Mouse (Mus musculus): Measurements from ENCODE around the gene Plekha3. TPM values are rescaled to one million over a fixed set of nuclear protein-coding genes. Genes with fewer than 3 reads are reported as not detected.

The Plekha3 gene
- total and polyA plus RNA-seq, 3 experiments: 12.8 to 21.3 (median 19.4) TPM

- H3K27me3 ChIP-seq (ENCODE audit: control insufficient read depth, insufficient read depth, low read length): no peaks in the 10 kb centered on the region
- H3K9ac ChIP-seq (ENCODE audit: low read depth, low read length): peak within 1 kb of the TSS; percentile 90
- H3K4me3 ChIP-seq: peak within 1 kb of the TSS; percentile 85
- peak; percentile 98 to 99 for DNase-seq
- H3K79me2 ChIP-seq (replicated peaks; ENCODE audit: control insufficient read depth, insufficient read depth, low read length): no peaks in the 10 kb centered on the region
- H3K27ac ChIP-seq: peak within 1 kb of the TSS; percentile 79
- intact Hi-C loops (cut with DNase I): loop anchor here (1.0 kb wide), 1 partner anchor 25 kb away; the partner anchor contains the start of gene Fkbp7
- H3K36me3 ChIP-seq (ENCODE audit: control insufficient read depth, insufficient read depth, low read length): no peaks in the 10 kb centered on the region; the same call in 1 of the 2 replicates
- no peaks in the 10 kb centered on the region for H3K4me1 ChIP-seq (ENCODE audit: control insufficient read depth, insufficient read depth, low read length)
- under 1% methylated on average over 39 of the region's 42 CpGs for WGBS
- no peak; the same call in 1 of the 2 replicates for TF ChIP-seq EP300 (IDR thresholded peaks at IDR 0.05; ENCODE audit: insufficient read depth, low read depth, low read length)
- TF ChIP-seq POLR2A (IDR thresholded peaks at IDR 0.05; ENCODE audit: insufficient read depth, low read depth, low read length): peak; percentile 87
- TF ChIP-seq CTCF (IDR thresholded peaks at IDR 0.05): no peak
Observed at GRCm38 (mm10) chr2:76647883-76648570, 27.1 kb upstream of the Plekha3 start, which contains the start of the genes Prkra and Pjvk. Prkra (minus strand) TSS chr2:76648015. Pjvk (plus strand) TSS chr2:76648476.

DNA sequence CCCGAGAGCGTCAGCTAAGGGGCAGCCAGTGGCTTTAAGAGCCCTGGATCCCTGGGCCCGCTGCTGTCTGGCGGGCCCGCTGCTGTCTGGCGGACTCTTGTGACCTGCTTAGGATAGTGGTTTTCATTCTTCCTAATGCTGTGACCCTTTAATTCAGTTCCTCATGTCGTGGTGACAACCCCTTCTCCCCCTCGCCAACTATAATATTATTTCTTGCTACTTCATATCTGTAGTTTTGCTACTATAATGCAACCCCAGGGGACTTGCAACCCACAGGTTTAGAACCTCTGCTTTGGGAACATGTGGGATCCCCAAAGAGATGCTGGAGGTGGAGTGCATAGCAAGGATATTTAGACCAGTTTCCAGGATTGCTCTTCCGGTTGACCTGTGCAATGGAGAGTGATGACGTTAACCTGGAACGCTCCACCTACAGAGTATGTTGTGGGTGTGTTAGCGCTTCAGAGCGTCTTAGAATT is 26.4 kb upstream of the Plekha3 start:
- Histone ChIP-seq H3K27ac (peak overlapping the region; percentile 79), H3K9ac (ENCODE audit: low read depth, low read length) (peak overlapping the region; percentile 44), H3K4me1 (ENCODE audit: control insufficient read depth, insufficient read depth, low read length) (no peaks in the 10 kb centered on the region), H3K27me3 (ENCODE audit: control insufficient read depth, insufficient read depth, low read length) (no peaks in the 10 kb centered on the region), H3K36me3 (ENCODE audit: control insufficient read depth, insufficient read depth, low read length) (no peaks in the 10 kb centered on the region; the same call in 1 of the 2 replicates), H3K79me2 (replicated peaks; ENCODE audit: control insufficient read depth, insufficient read depth, low read length) (no peaks in the 10 kb centered on the region), H3K4me3 (peak overlapping the region; percentile 85)
- no peak for DNase-seq
- TF ChIP-seq POLR2A (IDR thresholded peaks at IDR 0.05; ENCODE audit: insufficient read depth, low read depth, low read length) (no peak), EP300 (IDR thresholded peaks at IDR 0.05; ENCODE audit: insufficient read depth, low read depth, low read length) (no peak), CTCF (IDR thresholded peaks at IDR 0.05) (no peak)
- intact Hi-C loops (cut with DNase I): loop anchor here (1.0 kb wide), 1 partner anchor 25 kb away; the partner anchor contains the start of gene Fkbp7
- WGBS: 28% methylated on average over 13 of the region's 13 CpGs

- no peak overlapping the region for H3K9ac ChIP-seq (ENCODE audit: low read depth, low read length)
- H3K36me3 ChIP-seq (ENCODE audit: control insufficient read depth, insufficient read depth, low read length): no peaks in the 10 kb centered on the region
- TF ChIP-seq EP300 (IDR thresholded peaks at IDR 0.05; ENCODE audit: insufficient read depth, low read depth, low read length): no peak
- TF ChIP-seq CTCF (IDR thresholded peaks at IDR 0.05): no peak
- TF ChIP-seq POLR2A (IDR thresholded peaks at IDR 0.05; ENCODE audit: insufficient read depth, low read depth, low read length): no peak
- H3K4me1 ChIP-seq (ENCODE audit: control insufficient read depth, insufficient read depth, low read length): no peaks in the 10 kb centered on the region
- intact Hi-C loops (cut with DNase I): no loop called here
- no peak for DNase-seq
- WGBS: 93% methylated on average over 4 of the region's 4 CpGs
- no peak overlapping the region for H3K27ac ChIP-seq
- no peaks in the 10 kb centered on the region for H3K27me3 ChIP-seq (ENCODE audit: control insufficient read depth, insufficient read depth, low read length)
- H3K4me3 ChIP-seq: no peak overlapping the region
- H3K79me2 ChIP-seq (replicated peaks; ENCODE audit: control insufficient read depth, insufficient read depth, low read length): no peaks in the 10 kb centered on the region
Observed at GRCm38 (mm10) chr2:76653070-76653469, 22.0 kb upstream of the Plekha3 start.

GRCm38 (mm10) chr2:76654646-76655045 is 20.4 kb upstream of the Plekha3 start:
- Histone ChIP-seq H3K4me3 (no peak overlapping the region), H3K36me3 (ENCODE audit: control insufficient read depth, insufficient read depth, low read length) (no peaks in the 10 kb centered on the region), H3K79me2 (replicated peaks; ENCODE audit: control insufficient read depth, insufficient read depth, low read length) (no peaks in the 10 kb centered on the region), H3K27me3 (ENCODE audit: control insufficient read depth, insufficient read depth, low read length) (no peaks in the 10 kb centered on the region), H3K27ac (no peak overlapping the region), H3K4me1 (ENCODE audit: control insufficient read depth, insufficient read depth, low read length) (no peaks in the 10 kb centered on the region), H3K9ac (ENCODE audit: low read depth, low read length) (no peak overlapping the region)
- DNase-seq: no peak
- intact Hi-C loops (cut with DNase I): no loop called here
- 86% methylated on average over 5 of the region's 5 CpGs for WGBS
- no peak for TF ChIP-seq CTCF (IDR thresholded peaks at IDR 0.05)
- no peak for TF ChIP-seq EP300 (IDR thresholded peaks at IDR 0.05; ENCODE audit: insufficient read depth, low read depth, low read length)
- TF ChIP-seq POLR2A (IDR thresholded peaks at IDR 0.05; ENCODE audit: insufficient read depth, low read depth, low read length): no peak

GRCm38 (mm10) chr2:76655444-76655843 is 19.6 kb upstream of the Plekha3 start:
- no peaks in the 10 kb centered on the region for H3K36me3 ChIP-seq (ENCODE audit: control insufficient read depth, insufficient read depth, low read length)
- H3K4me1 ChIP-seq (ENCODE audit: control insufficient read depth, insufficient read depth, low read length): no peaks in the 10 kb centered on the region
- H3K27me3 ChIP-seq (ENCODE audit: control insufficient read depth, insufficient read depth, low read length): no peaks in the 10 kb centered on the region
- WGBS: 70% methylated on average over 3 of the region's 3 CpGs
- no peak for DNase-seq
- intact Hi-C loops (cut with DNase I): no loop called here
- H3K9ac ChIP-seq (ENCODE audit: low read depth, low read length): no peak overlapping the region
- H3K27ac ChIP-seq: no peak overlapping the region
- no peaks in the 10 kb centered on the region for H3K79me2 ChIP-seq (replicated peaks; ENCODE audit: control insufficient read depth, insufficient read depth, low read length)
- TF ChIP-seq POLR2A (IDR thresholded peaks at IDR 0.05; ENCODE audit: insufficient read depth, low read depth, low read length) (no peak), CTCF (IDR thresholded peaks at IDR 0.05) (no peak), EP300 (IDR thresholded peaks at IDR 0.05; ENCODE audit: insufficient read depth, low read depth, low read length) (no peak)
- H3K4me3 ChIP-seq: no peak overlapping the region

- no peaks in the 10 kb centered on the region for H3K79me2 ChIP-seq (replicated peaks; ENCODE audit: control insufficient read depth, insufficient read depth, low read length)
- no peak for TF ChIP-seq POLR2A (IDR thresholded peaks at IDR 0.05; ENCODE audit: insufficient read depth, low read depth, low read length)
- peak; percentile 57 for TF ChIP-seq CTCF (IDR thresholded peaks at IDR 0.05)
- no peak overlapping the region for H3K9ac ChIP-seq (ENCODE audit: low read depth, low read length)
- intact Hi-C loops (cut with DNase I): no loop called here
- no peak overlapping the region for H3K27ac ChIP-seq
- 6% methylated on average over 1 of the region's 1 CpGs for WGBS
- no peak overlapping the region for H3K4me3 ChIP-seq
- no peaks in the 10 kb centered on the region for H3K27me3 ChIP-seq (ENCODE audit: control insufficient read depth, insufficient read depth, low read length)
- no peaks in the 10 kb centered on the region for H3K4me1 ChIP-seq (ENCODE audit: control insufficient read depth, insufficient read depth, low read length)
- no peaks in the 10 kb centered on the region for H3K36me3 ChIP-seq (ENCODE audit: control insufficient read depth, insufficient read depth, low read length)
- no peak for DNase-seq
Observed at GRCm38 (mm10) chr2:76655982-76656381, 19.1 kb upstream of the Plekha3 start.
